ENCODE assay signal across 16 mouse cellular contexts in the genomic region with DNA sequence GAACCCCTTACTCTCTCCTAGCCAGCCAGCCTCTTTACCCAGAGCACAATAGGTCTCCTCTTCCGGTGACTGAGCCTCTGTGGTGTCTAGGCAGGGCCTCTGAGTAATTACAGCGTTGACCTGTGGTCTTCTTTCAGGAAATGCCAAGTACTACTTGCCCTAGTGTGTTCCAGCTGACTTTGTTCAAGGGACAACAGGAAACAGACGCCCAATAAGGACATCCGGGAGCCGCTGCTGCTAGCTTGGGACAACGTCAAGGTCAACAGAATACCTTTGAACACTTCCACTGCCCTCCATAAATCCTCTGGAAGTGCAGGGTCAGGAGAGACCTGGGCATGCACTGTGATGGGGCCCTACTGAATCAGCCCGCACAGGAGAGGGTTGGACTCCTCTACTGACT. TPM values are rescaled to one million over a fixed set of nuclear protein-coding genes. Genes with fewer than 3 reads are reported as not detected.
DNase-seq lines count a peak whose midpoint lies in the region; ATAC-seq and TF ChIP-seq lines count a peak whose summit lies in the region.
"Had no signal": no experiment of that assay in that cellular context is flagged by ENCODE, and none has a peak within 500 bp of the region (broad histone marks: within the 10 kb centered on the region; RNA-seq: fewer than 3 reads in every experiment).

No protein-coding gene starts in this region.

- H3K9ac ChIP-seq in neural tube, embryonic 11.5 days (ENCODE audit: low read length), result no peak overlapping the region
- H3K9ac ChIP-seq in neural tube, embryonic 15.5 days (replicated peaks), result no peak overlapping the region
- no peak overlapping the region for H3K9ac ChIP-seq in stomach, postnatal 0 days (ENCODE audit: low read length)
- H3K9ac ChIP-seq: neural tube, embryonic 13.5 days had no signal

- WGBS in neural tube, embryonic 11.5 days, result 68% methylated on average over 7 of the region's 7 CpGs
- 70% methylated on average over 7 of the region's 7 CpGs for WGBS in neural tube, embryonic 15.5 days
- 62% methylated on average over 7 of the region's 7 CpGs for WGBS in stomach, postnatal 0 days

- H3K4me1 ChIP-seq in neural tube, embryonic 11.5 days (ENCODE audit: control insufficient read depth, insufficient read depth, low read length), result no peaks in the 10 kb centered on the region
- H3K4me1 ChIP-seq in neural tube, embryonic 15.5 days, result no peaks in the 10 kb centered on the region
- no peaks in the 10 kb centered on the region for H3K4me1 ChIP-seq in stomach, postnatal 0 days (replicated peaks; ENCODE audit: control insufficient read depth, insufficient read depth)
- H3K4me1 ChIP-seq: neural tube, embryonic 13.5 days had no signal

- TF ChIP-seq CTCF in stomach, postnatal 0 days (IDR thresholded peaks at IDR 0.05; ENCODE audit: low read depth), result no peak

- no peaks in the 10 kb centered on the region for H3K27me3 ChIP-seq in neural tube, embryonic 11.5 days (ENCODE audit: control insufficient read depth, insufficient read depth, low read length)
- no peaks in the 10 kb centered on the region for H3K27me3 ChIP-seq in neural tube, embryonic 15.5 days (replicated peaks)
- no peaks in the 10 kb centered on the region for H3K27me3 ChIP-seq in stomach, postnatal 0 days (ENCODE audit: control insufficient read depth, insufficient read depth, low read length)
- H3K27me3 ChIP-seq: neural tube, embryonic 13.5 days had no signal

- 0 out of 2 replicates have a peak overlapping the region, but pooled peaks have one; percentile 14 for H3K27ac ChIP-seq in neural tube, embryonic 11.5 days (ENCODE audit: low read depth, low read length)
- no peak overlapping the region for H3K27ac ChIP-seq in neural tube, embryonic 15.5 days (replicated peaks)
- no peak overlapping the region for H3K27ac ChIP-seq in stomach, postnatal 0 days (replicated peaks)
- H3K27ac ChIP-seq: neural tube, embryonic 13.5 days had no signal

- no peak for ATAC-seq in neural tube, embryonic 11.5 days (ENCODE audit: insufficient read depth, low FRiP score, low TSS enrichment)
- ATAC-seq in neural tube, embryonic 15.5 days (ENCODE audit: low FRiP score), result no peak
- ATAC-seq in stomach, postnatal 0 days (ENCODE audit: low FRiP score, low TSS enrichment), result no peak

- intact Hi-C loops in left cerebral cortex, postnatal 25 days (cut with DNase I), result no loop called here

- DNase-seq in neural tube, embryonic 11.5 days (ENCODE audit: low spot score), result no peak
- DNase-seq in embryo, embryonic 11 days, result peak; percentile 16
- peak; percentile 65 to 79 for DNase-seq in kidney, postnatal 25 days
- DNase-seq in thymus, adult 18-20 months, result no peak
- DNase-seq in stomach, postnatal 0 days (ENCODE audit: low spot score), result no peak
- no peak for DNase-seq in left cerebral cortex, postnatal 25 days (ENCODE audit: low spot score in 2 of 2)
- DNase-seq: cerebellum, postnatal 25 days; right cerebral cortex, postnatal 4 days; thymus, postnatal 14 days had no signal

- no peaks in the 10 kb centered on the region for H3K9me3 ChIP-seq in neural tube, embryonic 11.5 days (ENCODE audit: control insufficient read depth, low read length)
- H3K9me3 ChIP-seq in neural tube, embryonic 15.5 days (replicated peaks), result no peaks in the 10 kb centered on the region
- no peaks in the 10 kb centered on the region for H3K9me3 ChIP-seq in stomach, postnatal 0 days (ENCODE audit: control insufficient read depth, low read length)
- H3K9me3 ChIP-seq: neural tube, embryonic 13.5 days had no signal

- H3K4me2 ChIP-seq in neural tube, embryonic 11.5 days (ENCODE audit: low read depth), result no peak overlapping the region
- no peak overlapping the region for H3K4me2 ChIP-seq in neural tube, embryonic 15.5 days
- no peak overlapping the region for H3K4me2 ChIP-seq in stomach, postnatal 0 days (replicated peaks; ENCODE audit: low read depth)
- H3K4me2 ChIP-seq: neural tube, embryonic 13.5 days had no signal

- no peak overlapping the region for H3K4me3 ChIP-seq in neural tube, embryonic 11.5 days (ENCODE audit: low read depth, low read length)
- H3K4me3 ChIP-seq in neural tube, embryonic 15.5 days (replicated peaks), result no peak overlapping the region
- H3K4me3 ChIP-seq in stomach, postnatal 0 days (ENCODE audit: low read depth, low read length), result no peak overlapping the region
- H3K4me3 ChIP-seq: neural tube, embryonic 13.5 days had no signal

- no peaks in the 10 kb centered on the region for H3K36me3 ChIP-seq in neural tube, embryonic 11.5 days (ENCODE audit: control insufficient read depth, insufficient read depth, low read length)
- H3K36me3 ChIP-seq in neural tube, embryonic 15.5 days, result no peaks in the 10 kb centered on the region
- no peaks in the 10 kb centered on the region for H3K36me3 ChIP-seq in stomach, postnatal 0 days (ENCODE audit: control insufficient read depth, insufficient read depth, low read length)
- H3K36me3 ChIP-seq: G1E; neural tube, embryonic 13.5 days had no signal

- no peak for TF ChIP-seq EP300 in stomach, postnatal 0 days (optimal IDR thresholded peaks at IDR 0.05)

RNA-seq across cellular contexts. Expression of a gene that starts 21.2 kb away (rescaled TPM):
- not detected in 2 replicates for polyA plus RNA-seq in neural tube, embryonic 11.5 days (2014; fragmentation: Nextera tagmentation; extraction: Ambion mirVana)
- polyA plus RNA-seq in neural tube, embryonic 15.5 days (2015; fragmentation: Nextera tagmentation; extraction: Ambion mirVana), result not detected in 2 replicates
- polyA plus RNA-seq in stomach, postnatal 0 days (2015; fragmentation: Nextera tagmentation; extraction: Ambion mirVana), result not detected in 2 replicates
- total RNA-seq in left cerebral cortex, postnatal 25 days (2021), result not detected
- total RNA-seq: granulocyte monocyte progenitor cell, adult 5-6 weeks; megakaryocyte-erythroid progenitor cell, adult 5-6 weeks had no signal
- polyA plus RNA-seq: forebrain, embryonic 11.5 days; G1E; intestine, embryonic 14.5 days; neural tube, embryonic 13.5 days had no signal

RNA-seq across cellular contexts. Expression of a gene that starts 35.8 kb away (rescaled TPM):
- polyA plus RNA-seq in neural tube, embryonic 11.5 days (2014; fragmentation: Nextera tagmentation; extraction: Ambion mirVana), result 68.9 and 73.1 TPM in 2 replicates
- polyA plus RNA-seq in neural tube, embryonic 15.5 days (2015; fragmentation: Nextera tagmentation; extraction: Ambion mirVana), result 479 and 515 TPM in 2 replicates
- 206 and 241 TPM in 2 replicates for polyA plus RNA-seq in stomach, postnatal 0 days (2015; fragmentation: Nextera tagmentation; extraction: Ambion mirVana)
- total RNA-seq in left cerebral cortex, postnatal 25 days (2021), result 1,000 to 10,000 TPM; 1,388 to 1,439 TPM
- total RNA-seq: G1E; granulocyte monocyte progenitor cell, adult 5-6 weeks; megakaryocyte-erythroid progenitor cell, adult 5-6 weeks had no signal
- polyA plus RNA-seq: G1E had no signal

RNA-seq across cellular contexts. Expression of a gene that starts 53.1 kb away (rescaled TPM):
- 0.45 and 0.77 TPM in 2 replicates for polyA plus RNA-seq in neural tube, embryonic 11.5 days (2014; fragmentation: Nextera tagmentation; extraction: Ambion mirVana)
- polyA plus RNA-seq in neural tube, embryonic 15.5 days (2015; fragmentation: Nextera tagmentation; extraction: Ambion mirVana), result 0.59 and 0.91 TPM in 2 replicates
- 0.46 and 0.48 TPM in 2 replicates for polyA plus RNA-seq in stomach, postnatal 0 days (2015; fragmentation: Nextera tagmentation; extraction: Ambion mirVana)
- 1 to 10 TPM; 3.3 to 3.8 TPM for total RNA-seq in left cerebral cortex, postnatal 25 days (2021)
- total RNA-seq: granulocyte monocyte progenitor cell, adult 5-6 weeks; megakaryocyte-erythroid progenitor cell, adult 5-6 weeks had no signal
- polyA plus RNA-seq: G1E had no signal

Comparison
In these comparisons a context has a peak if more than half of its experiments do, and no peak if none do; other contexts are left out.
1. DNase-seq: peak in embryo, embryonic 11 days (single experiment) and kidney, postnatal 25 days (2 of 2); none in neural tube, embryonic 11.5 days (single experiment), thymus, adult 18-20 months (0 of 2), stomach, postnatal 0 days (single experiment) and left cerebral cortex, postnatal 25 days (0 of 2).